Mouse (Mus musculus) MEL (cell line): ENCODE measurements around the gene Dnaaf3.

ENCODE experiments used
- CTCF ChIP-seq, 3 experiments: IDR thresholded peaks in 2 of 3; conservative IDR thresholded peaks in 1 of 3; 2 replicates each; pipeline ENCODE4 v1.5.1; 2011 to 2012; ENCODE audit warnings: low read length in 3 of 3, low read depth in 2 of 3, mild to moderate bottlenecking in 2 of 3, improper control_type of control experiment in 1 of 3, inconsistent platforms in 1 of 3, mixed read lengths in 1 of 3, moderate library complexity in 1 of 3; ENCODE audit not compliant: control insufficient read depth in 1 of 3, insufficient read depth in 1 of 3, poor library complexity in 1 of 3, severe bottlenecking in 1 of 3
- JUND ChIP-seq: IDR thresholded peaks from 2 replicates; pipeline ENCODE4 v1.6.1; 2011; ENCODE audit warnings: low read depth, mild to moderate bottlenecking, improper control_type of control experiment, low read length
- KAT2A ChIP-seq: conservative IDR thresholded peaks from 2 replicates; pipeline ENCODE4 v1.6.1; 2012; ENCODE audit warnings: low read depth, low read length, improper control_type of control experiment, inconsistent platforms
- MEF2A ChIP-seq: IDR thresholded peaks from 2 replicates; pipeline ENCODE4 v1.6.1; 2014; ENCODE audit warnings: low read depth, mild to moderate bottlenecking, inconsistent platforms, low read length, improper control_type of control experiment; ENCODE audit not compliant: poor library complexity, insufficient replicate concordance, severe bottlenecking; ENCODE audit errors: extremely low read depth
- POLR2A ChIP-seq, 2 experiments: IDR thresholded peaks; 2 replicates each; pipeline ENCODE4 v1.6.1; 2011 to 2012; ENCODE audit warnings: low read length in 2 of 2, mild to moderate bottlenecking in 2 of 2, control low read depth in 1 of 2, improper control_type of control experiment in 1 of 2, low read depth in 1 of 2, moderate library complexity in 1 of 2; ENCODE audit not compliant: control insufficient read depth in 1 of 2, insufficient read depth in 1 of 2, poor library complexity in 1 of 2
- TCF12 ChIP-seq: IDR thresholded peaks from 2 replicates; pipeline ENCODE4 v1.6.1; 2014; ENCODE audit warnings: low read depth, mild to moderate bottlenecking, inconsistent platforms, low read length, improper control_type of control experiment, moderate library complexity
- UBTF ChIP-seq: IDR thresholded peaks from 2 replicates; pipeline ENCODE4 v1.6.1; 2012; ENCODE audit warnings: low read depth, mild to moderate bottlenecking, inconsistent platforms, low read length, improper control_type of control experiment, moderate library complexity, borderline replicate concordance; ENCODE audit not compliant: insufficient read depth
- USF1 ChIP-seq: IDR thresholded peaks from 2 replicates; pipeline ENCODE4 v1.6.1; 2014; ENCODE audit warnings: low read depth, mild to moderate bottlenecking, inconsistent platforms, low read length, improper control_type of control experiment, moderate library complexity
- USF2 ChIP-seq, 2 experiments: IDR thresholded peaks; 2 replicates each; pipeline ENCODE4 v1.6.1; 2011 to 2012; ENCODE audit warnings: improper control_type of control experiment in 2 of 2, low read length in 2 of 2, borderline replicate concordance in 1 of 2, inconsistent platforms in 1 of 2, low read depth in 1 of 2, mild to moderate bottlenecking in 1 of 2; ENCODE audit not compliant: insufficient read depth in 1 of 2
- ZNF384 ChIP-seq: IDR thresholded peaks from 2 replicates; pipeline ENCODE4 v1.6.1; 2012; ENCODE audit warnings: low read depth, mild to moderate bottlenecking, inconsistent platforms, low read length, improper control_type of control experiment

GRCm38 (mm10) chr7:4515853-4516252 lies 16.4 kb downstream of the Dnaaf3 start:
- no peak for TF ChIP-seq ZNF384
- TF ChIP-seq MEF2A: no peak
- TF ChIP-seq JUND: no peak
- TF ChIP-seq CTCF (IDR thresholded peaks at IDR 0.05 in 2 of 3, conservative IDR thresholded peaks at IDR 0.05 in 1 of 3; ENCODE audit: control insufficient read depth in 1 of 3, insufficient read depth in 1 of 3, low read depth in 2 of 3, low read length in 3 of 3, poor library complexity in 1 of 3, severe bottlenecking in 1 of 3): no peak
- no peak for TF ChIP-seq POLR2A (IDR thresholded peaks at IDR 0.05; ENCODE audit: control insufficient read depth in 1 of 2, insufficient read depth in 1 of 2, low read depth in 1 of 2, low read length in 2 of 2, poor library complexity in 1 of 2)
- no peak for TF ChIP-seq UBTF
- no peak for TF ChIP-seq KAT2A
- TF ChIP-seq USF1: no peak
- TF ChIP-seq USF2 (IDR thresholded peaks at IDR 0.05; ENCODE audit: borderline replicate concordance in 1 of 2, insufficient read depth in 1 of 2, low read depth in 1 of 2, low read length in 2 of 2): no peak
- TF ChIP-seq TCF12: no peak
